Mouse (Mus musculus) subcutaneous adipose tissue, adult 2 months (tissue): ENCODE results near the gene Gm10563. TPM values are rescaled to one million over a fixed set of nuclear protein-coding genes. Genes with fewer than 3 reads are reported as not detected.

ENCODE experiments used
- polyA plus RNA-seq: library from polyadenylated mRNA; depleted of rRNA; stranded (reverse); fragments of >200 nt; gene quantifications from 2 replicates; pipeline ENCODE4 v1.2.3, GENCODE M21; 2012; ENCODE audit warnings: low replicate concordance; rRNA removed

Gm10563 gene
- not detected in 2 replicates for polyA plus RNA-seq

DNA sequence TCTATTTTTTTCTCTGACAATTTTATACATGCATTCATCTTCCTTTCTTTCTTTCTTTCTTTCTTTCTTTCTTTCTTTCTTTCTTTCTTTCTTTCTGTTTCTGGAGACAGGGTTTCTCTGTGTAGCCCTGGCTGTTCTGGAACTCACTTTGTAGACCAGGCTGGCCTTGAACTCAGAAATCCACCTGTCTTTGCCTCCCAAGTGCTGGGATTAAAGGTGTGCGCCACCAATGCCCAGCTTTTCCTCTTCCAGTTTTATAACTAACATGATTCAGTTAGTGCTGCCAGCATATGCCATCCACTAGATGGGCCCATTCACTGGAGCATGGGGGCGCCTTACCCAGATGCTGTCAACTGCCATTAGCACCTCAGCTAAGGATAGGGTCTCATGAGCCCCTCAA is at the start of gene Gm10563:
Gene Gm10563 (minus strand): TSS at position 101 of the 400 bp plus-strand sequence.

DNA sequence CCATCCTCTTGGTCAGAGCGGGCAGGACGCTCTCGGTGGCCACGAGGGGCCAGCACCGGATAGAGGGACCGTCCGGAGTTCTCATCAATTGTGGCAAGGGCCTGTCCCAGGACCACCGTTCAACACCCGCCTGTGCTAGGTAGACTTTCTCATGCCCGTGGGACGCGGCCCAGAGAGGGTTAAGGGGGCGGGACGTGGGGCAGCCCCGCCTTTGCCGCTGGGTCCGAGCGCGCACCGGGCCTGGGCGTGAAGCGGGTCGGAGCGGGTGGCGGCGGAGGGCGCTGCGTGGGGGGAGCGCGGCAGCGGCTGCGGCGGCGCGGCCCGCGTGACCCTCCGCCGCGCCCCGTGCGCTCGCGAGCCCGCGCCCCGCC is 48.9 kb upstream of the Gm10563 start, which contains the start of gene Fndc10:
Gene Fndc10 (plus strand): TSS at position 232 of the 371 bp plus-strand sequence.

GRCm38 (mm10) chr4:155668689-155669597 is 23.7 kb upstream of the Gm10563 start, which contains the start of gene Mib2:
Mib2 (minus strand) TSS chr4:155669198.

DNA sequence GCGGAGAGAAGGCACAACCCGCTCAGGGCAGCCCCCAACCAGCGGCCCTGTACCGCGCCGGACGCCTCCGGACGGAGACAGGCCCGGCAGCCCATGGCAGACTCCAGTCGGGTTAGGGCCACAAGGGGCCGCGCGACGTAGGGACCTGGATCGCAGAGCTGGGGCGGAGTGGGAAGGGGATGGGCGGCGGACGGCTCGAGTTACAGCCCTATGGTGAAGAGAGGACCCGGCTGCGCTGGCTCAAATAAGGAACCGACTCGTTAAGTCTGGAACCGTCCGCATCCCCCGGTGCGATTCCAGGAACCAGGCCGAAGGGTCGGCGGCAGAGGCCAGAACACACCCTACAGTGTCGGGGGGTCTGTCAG is 7.9 kb upstream of the Gm10563 start, which contains the start of gene Mmp23:
Gene Mmp23 (minus strand): TSS at position 299 of the 365 bp plus-strand sequence.

GRCm38 (mm10) chr4:155624338-155625291 is 20.6 kb downstream of the Gm10563 start, which contains the start of gene Cdk11b:
Cdk11b (plus strand) TSS chr4:155624854.

DNA sequence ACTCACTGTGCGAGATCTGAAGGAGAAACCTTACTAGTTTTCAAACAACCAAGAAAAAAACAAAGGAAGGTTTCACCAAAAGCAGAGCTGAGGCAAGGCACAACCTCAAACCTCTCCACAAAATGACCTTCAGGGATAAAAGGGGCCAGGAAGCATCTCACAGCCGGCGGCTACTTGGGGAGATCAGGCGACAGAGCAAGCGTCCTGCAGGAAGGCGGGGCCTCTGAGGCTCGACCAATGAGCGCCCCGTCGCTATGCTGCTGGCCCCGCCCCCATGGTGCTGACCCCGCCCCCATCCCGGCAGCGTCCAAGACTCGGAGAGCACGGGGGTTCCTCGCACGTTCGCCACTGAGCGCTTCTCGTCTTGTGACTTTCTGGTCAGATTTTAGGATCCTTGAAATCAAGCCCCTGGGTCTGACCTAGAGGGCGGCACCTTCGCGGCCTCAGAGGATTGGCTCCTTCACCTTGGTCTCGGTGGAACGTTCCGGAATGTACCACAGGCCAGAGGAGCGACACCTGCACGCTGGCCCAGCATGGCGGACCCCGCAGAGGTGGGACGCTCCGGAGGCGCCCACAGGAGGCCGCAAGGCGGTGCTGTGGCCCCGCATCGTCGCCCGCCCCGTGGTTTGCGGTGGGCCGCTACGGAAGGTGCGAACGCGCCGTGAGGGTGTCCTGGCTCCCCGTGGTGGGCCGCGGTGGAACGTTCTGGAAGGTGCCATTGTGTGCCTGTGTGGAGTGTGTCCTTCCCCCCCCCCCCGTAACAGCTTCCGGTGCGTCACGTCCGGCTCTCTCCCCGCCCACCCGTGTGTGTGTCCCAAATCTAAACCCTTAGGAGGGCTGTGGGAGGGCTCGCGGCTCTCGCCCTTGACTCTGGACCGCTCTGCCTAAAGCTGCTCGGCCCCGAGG is 43.9 kb downstream of the Gm10563 start, which contains the start of gene Slc35e2:
Gene Slc35e2 (plus strand): TSS at position 326 of the 906 bp plus-strand sequence.

Other genes starting within 250 kb of the Gm10563 start
- gene Gabrd, start 247.3 kb downstream of the Gm10563 start, polyA plus RNA-seq: 0.51 and 0.96 TPM in 2 replicates
- gene Cfap74, start 236.2 kb downstream of the Gm10563 start, polyA plus RNA-seq: 2.5 and 4.3 TPM in 2 replicates
- 0.59 and 4.5 TPM in 2 replicates for gene Tmem52, start 176.3 kb downstream of the Gm10563 start, polyA plus RNA-seq
- gene Gnb1, start 154.0 kb downstream of the Gm10563 start, polyA plus RNA-seq: 842 and 878 TPM in 2 replicates
- gene Nadk, start 83.0 kb downstream of the Gm10563 start, polyA plus RNA-seq: 177 and 252 TPM in 2 replicates
- 8.3 and 14.7 TPM in 2 replicates for gene Slc35e2, start 44.0 kb downstream of the Gm10563 start, polyA plus RNA-seq
- gene Cdk11b, start 20.6 kb downstream of the Gm10563 start, polyA plus RNA-seq: 21.1 and 33.0 TPM in 2 replicates
- 79.6 and 268 TPM in 2 replicates for gene Mmp23, start 8.0 kb upstream of the Gm10563 start, polyA plus RNA-seq
- 54.0 and 110 TPM in 2 replicates for gene Mib2, start 23.8 kb upstream of the Gm10563 start, polyA plus RNA-seq
- 10.4 and 40.4 TPM in 2 replicates for gene Fndc10, start 48.9 kb upstream of the Gm10563 start, polyA plus RNA-seq
- gene Ssu72, start 59.4 kb upstream of the Gm10563 start, polyA plus RNA-seq: 104 and 120 TPM in 2 replicates
- gene Tmem240, start 89.4 kb upstream of the Gm10563 start, polyA plus RNA-seq: 1.1 and 2.9 TPM in 2 replicates
- gene Atad3a, start 115.7 kb upstream of the Gm10563 start, polyA plus RNA-seq: 103 and 149 TPM in 2 replicates
- gene Vwa1, start 129.3 kb upstream of the Gm10563 start, polyA plus RNA-seq: 21.0 and 37.2 TPM in 2 replicates
- 1.9 and 5.3 TPM in 2 replicates for gene Tmem88b, start 140.5 kb upstream of the Gm10563 start, polyA plus RNA-seq
- 0.24 and 0.50 TPM in 2 replicates for gene Ankrd65, start 145.0 kb upstream of the Gm10563 start, polyA plus RNA-seq
- gene Mrpl20, start 157.5 kb upstream of the Gm10563 start, polyA plus RNA-seq: 86.1 and 127 TPM in 2 replicates
- gene Ccnl2, start 167.1 kb upstream of the Gm10563 start, polyA plus RNA-seq: 92.1 and 107 TPM in 2 replicates
- 126 and 179 TPM in 2 replicates for gene Aurkaip1, start 185.9 kb upstream of the Gm10563 start, polyA plus RNA-seq
- gene Mxra8, start 194.3 kb upstream of the Gm10563 start, polyA plus RNA-seq: 377 and 387 TPM in 2 replicates
- gene Dvl1, start 202.0 kb upstream of the Gm10563 start, polyA plus RNA-seq: 126 and 153 TPM in 2 replicates
- 0.69 and 0.95 TPM in 2 replicates for gene Tas1r3, start 218.0 kb upstream of the Gm10563 start, polyA plus RNA-seq
- gene Cptp, start 224.0 kb upstream of the Gm10563 start, polyA plus RNA-seq: 28.1 and 32.4 TPM in 2 replicates
- gene Ints11, start 224.1 kb upstream of the Gm10563 start, polyA plus RNA-seq: 30.7 and 42.4 TPM in 2 replicates
- 68.2 and 105 TPM in 2 replicates for gene Pusl1, start 246.4 kb upstream of the Gm10563 start, polyA plus RNA-seq
- 34.4 and 52.7 TPM in 2 replicates for gene Acap3, start 246.4 kb upstream of the Gm10563 start, polyA plus RNA-seq